Mouse (Mus musculus) B cell, adult 2 months (primary cell): ENCODE measurements around the gene Nanos3.
A peak's percentile ranks its signal among the peaks of the same experiment; 100 is the strongest.

Experiments
- DNase-seq, 2 experiments: peaks; one replicate each; pipeline ENCODE4 v3.0.0; 2022

Gene Nanos3

GRCm38 (mm10) chr8:84183261-84184084 is 1.5 kb downstream of the Nanos3 start:
- peak; percentile 31 to 40 for DNase-seq

GRCm38 (mm10) chr8:84182833-84183232 is 2.2 kb downstream of the Nanos3 start:
- no peak for DNase-seq

GRCm38 (mm10) chr8:84180530-84181190 is 4.4 kb downstream of the Nanos3 start:
- DNase-seq, result no peak

GRCm38 (mm10) chr8:84179946-84180345 is 5.1 kb downstream of the Nanos3 start:
- no peak for DNase-seq

GRCm38 (mm10) chr8:84178592-84178991 is 6.4 kb downstream of the Nanos3 start:
- DNase-seq, result no peak

- no peak for DNase-seq
Measured at GRCm38 (mm10) chr8:84177405-84177804, 7.6 kb downstream of the Nanos3 start.

GRCm38 (mm10) chr8:84176560-84176959 is 8.5 kb downstream of the Nanos3 start:
- DNase-seq, result no peak

GRCm38 (mm10) chr8:84173861-84174260 is 11.2 kb downstream of the Nanos3 start:
- DNase-seq, result peak; percentile 42 to 46

- no peak for DNase-seq
Measured at GRCm38 (mm10) chr8:84170096-84170495, 14.9 kb downstream of the Nanos3 start.

- no peak for DNase-seq
Measured at GRCm38 (mm10) chr8:84167696-84168095, 17.3 kb downstream of the Nanos3 start.

- no peak for DNase-seq
Measured at GRCm38 (mm10) chr8:84157620-84158019, 27.4 kb downstream of the Nanos3 start.

- no peak for DNase-seq
Measured at GRCm38 (mm10) chr8:84149181-84149580, 35.8 kb downstream of the Nanos3 start.

- DNase-seq, result no peak
Measured at GRCm38 (mm10) chr8:84148531-84148850, 36.5 kb downstream of the Nanos3 start.

- peak; percentile 93 to 95 for DNase-seq
Measured at GRCm38 (mm10) chr8:84147769-84148530, 37.1 kb downstream of the Nanos3 start, which contains the start of the genes Cc2d1a and 4930432K21Rik. Gene Cc2d1a (minus strand): TSS chr8:84147936. Gene 4930432K21Rik (plus strand): TSS chr8:84148025.

- no peak for DNase-seq
Measured at GRCm38 (mm10) chr8:84147324-84147766, 37.7 kb downstream of the Nanos3 start.

GRCm38 (mm10) chr8:84144636-84145245 is 40.3 kb downstream of the Nanos3 start:
- DNase-seq, result no peak

- no peak for DNase-seq
Measured at GRCm38 (mm10) chr8:84140838-84141237, 44.2 kb downstream of the Nanos3 start.

GRCm38 (mm10) chr8:84137848-84138247 is 47.2 kb downstream of the Nanos3 start:
- DNase-seq, result no peak

- no peak for DNase-seq
Measured at GRCm38 (mm10) chr8:84132225-84132624, 52.8 kb downstream of the Nanos3 start.

- DNase-seq, result no peak
Measured at GRCm38 (mm10) chr8:84130806-84131205, 54.2 kb downstream of the Nanos3 start.

- DNase-seq, result no peak
Measured at GRCm38 (mm10) chr8:84128277-84128676, 56.7 kb downstream of the Nanos3 start.

GRCm38 (mm10) chr8:84127202-84127901 is 57.7 kb downstream of the Nanos3 start:
- DNase-seq, result no peak
